Mouse (Mus musculus) heart, adult 18-20 months (tissue): ENCODE data around the gene Hist2h2ac. TPM values are rescaled to one million over a fixed set of nuclear protein-coding genes. Genes with fewer than 3 reads are reported as not detected.
"Not testable (repeated sequence)": the region's sequence is repeated elsewhere in the genome, so short reads cannot be mapped to it uniquely, and the experiment has no call there.

Experiments
- DNase-seq, 2 experiments: peaks; one replicate each; pipeline ENCODE4 v3.0.0; 2021 to 2022; ENCODE audit warnings: mixed read lengths in 1 of 2
- microRNA-seq, 2 experiments: library from miRNA; unstranded; fragments of <30 nt; microRNA quantifications; one replicate each; pipeline ENCODE4 v1.2.0; 2022
- total RNA-seq, 2 experiments: library from RNA; stranded (reverse); gene quantifications; 2 replicates each; pipeline ENCODE4 v1.2.3; 2021

The Hist2h2ac gene
- total RNA-seq, 2 experiments from 2014 or later, result 18.4 to 22.1 TPM

DNA sequence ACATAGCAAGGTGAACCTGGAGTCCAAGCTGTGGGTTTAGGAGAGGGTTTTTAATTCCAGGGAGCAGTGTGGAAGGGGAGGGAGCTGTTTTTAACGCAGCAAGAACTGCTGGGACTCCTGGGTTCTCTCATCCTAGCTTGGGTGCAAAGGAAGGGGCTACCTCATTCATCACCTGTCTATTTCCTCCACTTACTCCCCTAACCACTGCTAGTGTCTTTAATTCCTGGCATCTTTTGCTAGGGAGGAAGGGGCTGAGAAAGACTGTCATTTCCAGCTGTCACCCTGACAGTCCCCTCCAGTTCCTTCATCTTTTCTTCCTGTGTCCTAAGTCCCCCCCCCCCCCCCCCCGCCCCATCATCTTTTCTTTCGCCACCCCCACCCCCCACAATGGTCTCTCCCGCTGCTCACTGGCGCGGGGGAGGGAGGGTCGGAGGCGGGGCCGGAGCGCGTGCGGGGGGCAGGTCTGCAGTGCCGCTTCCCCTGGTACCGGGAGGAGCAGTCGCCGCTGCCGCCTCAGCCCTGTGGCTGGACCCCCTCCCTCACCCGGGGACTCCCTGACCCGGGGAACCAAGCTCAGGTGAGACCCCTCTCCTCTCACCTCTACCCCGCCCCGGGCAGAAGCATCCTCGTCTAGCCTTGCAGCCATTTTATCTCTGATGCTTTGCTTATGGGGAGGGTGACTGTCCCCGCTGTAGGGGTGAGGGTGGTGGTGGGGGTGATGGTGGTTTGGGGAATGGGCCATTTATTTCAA, 39.8 kb downstream of the Hist2h2ac start, which contains the start of gene Sv2a:
Sv2a (plus strand) TSS at position 425 of the 751 bp plus-strand sequence.
- peak in 1 of 2 experiments; percentile 28 for DNase-seq

DNA sequence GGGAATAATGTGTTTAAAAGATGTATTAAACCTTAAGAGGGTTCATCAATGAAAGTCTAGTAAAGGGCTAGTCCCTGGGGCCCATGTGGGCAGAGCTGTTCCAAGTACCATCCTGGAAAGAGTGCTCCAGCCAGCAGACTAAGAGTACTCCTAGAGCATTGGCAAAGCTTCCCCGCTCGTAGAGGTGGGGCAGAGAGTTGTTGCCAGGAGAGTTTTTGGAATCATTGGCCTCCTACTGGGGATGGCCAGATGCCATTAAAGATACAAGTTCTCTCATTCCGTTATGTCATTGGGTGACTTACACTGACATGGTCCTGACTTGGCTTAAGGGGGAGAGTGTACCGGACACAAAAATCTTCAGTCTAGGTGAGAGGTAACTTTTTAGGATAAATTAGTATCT, 41.1 kb downstream of the Hist2h2ac start:
- DNase-seq, result peak; percentile 73 to 82

DNA sequence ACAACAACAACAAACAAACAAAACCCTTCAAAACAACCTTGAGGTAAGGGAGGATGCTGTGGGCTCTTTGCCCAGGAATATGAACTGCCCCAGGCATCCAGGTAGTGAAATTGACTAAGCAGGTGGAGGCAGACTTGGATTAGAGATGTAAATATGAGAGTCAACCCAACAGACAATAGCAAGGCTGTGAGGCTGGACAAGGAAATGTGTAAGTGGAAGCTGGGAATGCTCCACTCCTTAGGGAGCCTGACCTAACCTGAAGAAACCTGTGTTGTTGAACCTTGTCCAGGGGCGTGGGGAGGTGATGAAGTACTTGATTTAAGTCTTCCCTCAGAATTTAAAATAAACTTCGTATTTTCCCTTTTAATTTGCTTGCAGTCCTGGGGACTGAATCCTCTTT, 41.8 kb downstream of the Hist2h2ac start:
- no peak for DNase-seq

DNA sequence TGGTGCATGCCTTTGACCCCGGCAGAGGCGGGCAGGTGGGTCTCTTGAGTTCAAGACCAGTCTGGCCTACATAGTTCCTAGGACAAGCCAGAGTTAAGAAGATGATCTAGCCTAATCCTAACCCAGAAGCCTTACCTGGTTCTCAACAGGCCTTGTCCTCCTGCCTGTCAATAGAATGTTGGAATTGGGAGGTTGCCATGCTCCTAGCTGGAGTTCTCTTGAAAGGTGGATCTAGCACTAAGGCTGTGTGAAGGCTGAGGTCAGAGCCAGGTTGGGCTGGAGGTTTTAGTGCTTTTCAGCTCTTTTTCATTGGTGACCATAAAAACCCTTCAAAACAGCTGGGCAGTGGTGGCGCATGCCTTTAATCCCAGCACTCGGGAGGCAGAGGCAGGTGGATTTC, 42.3 kb downstream of the Hist2h2ac start:
- DNase-seq, result no peak

DNA sequence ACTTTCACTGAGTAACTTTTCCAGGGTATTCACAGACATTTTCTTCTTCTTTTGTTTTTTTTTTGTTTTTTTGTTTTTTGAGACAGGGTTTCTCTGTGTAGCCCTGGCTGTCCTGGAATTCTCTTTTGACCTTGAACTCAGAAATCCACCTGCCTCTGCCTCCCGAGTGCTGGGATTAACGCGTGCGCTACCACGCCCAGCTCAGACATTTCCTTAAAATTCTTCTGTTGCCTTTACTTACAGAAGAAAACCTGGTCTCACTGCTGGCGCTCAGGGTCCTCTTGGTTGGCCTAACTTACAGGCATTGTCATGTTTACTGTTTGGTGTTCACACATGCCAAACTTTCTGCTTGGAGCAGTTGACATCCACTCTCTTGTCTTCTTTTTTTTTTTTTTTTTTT, 45.4 kb downstream of the Hist2h2ac start:
- DNase-seq, result no peak

DNA sequence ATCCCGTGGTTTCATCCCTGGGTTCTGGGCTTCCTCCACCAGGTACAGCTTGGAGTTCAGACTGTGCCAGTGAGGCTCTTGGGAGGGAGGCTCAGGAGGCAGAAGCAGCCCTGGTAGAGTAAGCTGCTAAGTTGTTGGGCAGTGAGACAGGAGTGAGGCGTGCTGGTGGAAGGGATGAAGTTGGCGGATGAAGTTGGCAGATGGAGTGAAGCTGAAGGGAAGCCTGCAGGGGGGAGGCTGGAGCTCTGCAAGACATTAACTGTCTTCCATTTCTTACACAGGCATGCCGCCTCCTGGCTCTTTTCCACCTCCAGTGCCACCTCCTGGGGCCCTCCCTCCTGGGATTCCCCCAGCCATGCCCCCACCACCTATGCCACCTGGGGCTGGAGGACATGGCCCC, 46.6 kb downstream of the Hist2h2ac start:
- DNase-seq, result not testable (repeated sequence)

DNA sequence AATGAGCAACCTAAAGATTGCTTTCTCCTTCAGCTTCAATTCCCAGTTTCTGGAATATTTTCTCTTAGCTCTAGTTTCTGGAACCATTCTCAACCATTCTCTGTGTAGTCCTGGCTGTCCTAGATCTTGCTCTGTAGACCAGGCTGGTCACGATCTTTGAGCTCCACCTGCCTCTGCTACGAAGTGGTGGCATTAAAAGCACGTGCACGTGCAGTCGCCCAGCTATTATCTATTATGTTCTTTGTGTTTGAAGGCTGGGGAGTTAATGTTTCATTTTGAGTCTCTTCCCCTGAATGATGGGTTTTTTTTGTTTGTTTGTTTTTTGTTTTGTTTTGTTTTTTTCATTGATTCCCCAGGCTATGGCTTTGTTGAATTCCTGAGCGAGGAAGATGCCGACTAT, 47.5 kb downstream of the Hist2h2ac start:
- no peak for DNase-seq

DNA sequence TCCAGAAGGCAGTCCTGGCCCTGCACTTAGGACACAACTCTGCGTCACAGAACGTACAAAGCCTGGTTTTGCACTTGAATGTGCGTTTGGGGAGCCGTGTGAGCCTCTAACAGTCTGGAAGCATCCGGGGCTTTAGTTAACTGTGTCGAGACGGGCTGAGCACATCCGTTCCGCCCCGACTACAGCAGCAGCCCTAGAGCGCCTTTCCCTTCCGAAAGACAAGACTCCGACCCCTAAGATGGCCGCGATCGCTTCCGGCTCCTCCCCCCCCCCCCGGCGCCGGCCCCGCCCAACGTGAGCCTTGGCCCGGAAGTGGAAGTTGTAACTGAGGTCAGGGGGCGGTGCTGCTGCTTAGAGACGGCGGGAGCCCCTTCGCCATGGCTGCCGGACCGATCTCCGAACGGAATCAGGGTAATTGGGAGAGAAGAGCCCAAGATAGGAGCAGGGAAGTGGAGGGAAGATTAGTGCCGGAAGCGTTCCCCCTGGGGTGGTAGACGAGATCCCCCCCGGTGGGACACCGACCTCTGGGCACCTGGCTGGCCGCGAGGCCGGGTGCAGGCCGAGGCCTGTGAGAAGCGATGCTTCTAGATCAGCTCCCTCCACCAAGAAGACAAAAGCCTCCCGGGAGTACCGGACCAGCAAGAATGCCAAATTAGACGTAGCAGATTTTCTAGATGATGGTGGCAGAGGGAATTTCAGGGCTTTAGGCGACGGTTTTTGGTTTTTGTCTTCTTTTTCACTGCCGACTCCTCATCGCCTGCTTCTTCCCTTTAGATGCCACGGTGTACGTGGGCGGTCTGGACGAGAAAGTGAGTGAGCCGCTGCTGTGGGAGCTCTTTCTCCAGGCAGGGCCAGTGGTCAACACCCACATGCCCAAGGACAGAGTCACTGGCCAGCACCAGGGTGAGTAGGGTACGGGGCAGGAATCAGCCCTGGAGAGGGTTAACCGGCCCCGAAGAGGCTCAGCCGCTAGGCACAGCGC, 48.2 kb downstream of the Hist2h2ac start, which contains the start of gene Sf3b4:
Sf3b4 (plus strand) TSS at position 136 of the 982 bp plus-strand sequence.
- peak; percentile 91 to 92 for DNase-seq

DNA sequence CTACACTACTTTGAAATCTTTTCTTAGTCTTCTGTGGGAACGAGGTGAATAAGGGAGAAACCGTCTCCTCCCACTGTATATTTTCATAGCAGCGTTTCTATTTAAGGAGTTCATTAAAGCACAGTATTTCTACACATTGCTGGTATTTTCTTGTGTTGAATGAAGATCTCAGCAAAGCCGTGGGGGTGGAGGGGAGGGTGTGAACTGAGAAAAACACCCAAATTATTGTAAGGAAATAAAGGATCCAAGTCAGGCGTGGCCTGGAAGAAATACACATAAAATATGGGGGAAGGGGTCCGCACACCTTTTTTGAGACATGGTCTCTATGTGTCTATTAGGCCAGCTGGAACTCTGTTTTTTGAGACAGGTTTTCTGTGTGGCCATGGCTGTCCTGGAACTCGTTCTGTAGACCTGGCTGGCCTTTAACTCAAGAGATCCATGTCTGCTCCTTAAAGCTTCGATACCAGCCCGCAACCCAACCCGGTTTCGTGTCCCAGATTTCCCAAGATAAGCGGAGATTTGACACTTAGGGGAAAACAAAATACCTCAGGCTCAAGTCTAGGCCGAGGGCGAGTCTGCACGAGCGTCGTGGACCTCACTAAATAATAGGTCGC, 49.0 kb downstream of the Hist2h2ac start:
- no peak for DNase-seq

DNA sequence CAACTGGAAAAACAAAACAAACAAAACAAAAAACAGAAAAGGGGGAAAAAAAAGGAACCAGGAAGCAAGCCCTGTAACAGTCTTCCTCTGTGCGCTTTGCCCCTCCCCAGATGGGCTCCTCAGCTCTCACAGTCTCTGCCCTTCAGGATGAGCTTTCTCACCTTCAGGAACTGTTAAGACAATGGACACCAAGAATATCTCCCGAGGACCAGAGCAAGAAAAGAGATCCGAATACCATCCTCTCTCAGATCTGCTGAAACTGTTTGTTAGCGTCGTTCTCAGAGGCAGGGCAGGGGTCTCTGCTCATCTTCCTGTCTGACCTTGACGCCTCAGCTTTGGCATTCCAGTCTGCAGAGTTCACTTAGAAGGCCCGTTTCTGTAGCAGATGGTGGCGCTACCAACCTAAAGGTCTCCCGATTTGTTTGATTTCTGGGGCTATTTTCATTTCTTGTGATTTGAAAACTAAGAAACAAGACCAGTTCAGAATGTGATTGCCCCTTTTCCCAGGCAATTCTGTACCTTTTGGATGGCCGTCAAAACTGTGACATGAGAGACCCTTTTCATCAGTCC, 49.6 kb downstream of the Hist2h2ac start:
- DNase-seq, result no peak

Small RNA genes lying within 50 kb of the gene (microRNA-seq; reads per million reads assigned to microRNA genes)
- gene Gm44492, result 0 reads per million in 2 experiments
- 0 reads per million in 2 experiments for gene Gm47311
- 0 reads per million in 2 experiments for gene Gm47313

Other genes starting within 250 kb of the Hist2h2ac start
- gene Plekho1, start 224.9 kb downstream of the Hist2h2ac start, total RNA-seq, result 10 to 100 TPM; 64.7 to 68.2 TPM
- 10 to 100 TPM; 22.5 to 27.1 TPM for gene Vps45, start 162.4 kb downstream of the Hist2h2ac start, total RNA-seq
- 10 to 100 TPM; 50.3 to 57.4 TPM for gene Otud7b, start 116.4 kb downstream of the Hist2h2ac start, total RNA-seq
- gene Mtmr11, start 58.9 kb downstream of the Hist2h2ac start, total RNA-seq, result 1 to 10 TPM; 1.7 to 3.4 TPM
- gene Sf3b4, start 48.5 kb downstream of the Hist2h2ac start, total RNA-seq, result 10 to 100 TPM; 15.4 to 18.7 TPM
- 1 to 10 TPM; 1.8 to 2.1 TPM for gene Sv2a, start 39.7 kb downstream of the Hist2h2ac start, total RNA-seq
- 10 to 100 TPM; 28.1 to 34.4 TPM for gene Bola1, start 1.2 kb downstream of the Hist2h2ac start, total RNA-seq
- 1 to 10 TPM; 1.8 to 1.9 TPM for gene Hist2h2ab, start 1.0 kb downstream of the Hist2h2ac start, total RNA-seq
- 1 to 10 TPM; 7.9 to 8.4 TPM for gene Hist2h2be, start 239 bp upstream of the Hist2h2ac start, total RNA-seq
- gene Hist2h3c2, start 18.2 kb upstream of the Hist2h2ac start, total RNA-seq, result 1 to 10 TPM; 4.0 to 9.0 TPM
- 100 to 1,000 TPM; 189 to 197 TPM for gene Hist2h2aa2, start 19.4 kb upstream of the Hist2h2ac start, total RNA-seq
- gene Hist2h2aa1, start 24.6 kb upstream of the Hist2h2ac start, total RNA-seq, result 10 to 100 TPM in 1 of 2 experiments, 1 to 10 TPM in 1; 9.3 to 14.7 TPM
- gene Hist2h3c1, start 25.8 kb upstream of the Hist2h2ac start, total RNA-seq, result not detected
- gene Hist2h4, start 42.4 kb upstream of the Hist2h2ac start, total RNA-seq, result 10 to 100 TPM; 12.0 to 13.7 TPM
- gene Hist2h3b, start 47.8 kb upstream of the Hist2h2ac start, total RNA-seq, result 10 to 100 TPM; 16.8 to 21.7 TPM
- 10 to 100 TPM; 30.7 to 37.2 TPM for gene Hist2h2bb, start 48.9 kb upstream of the Hist2h2ac start, total RNA-seq
- gene Fcgr1, start 73.1 kb upstream of the Hist2h2ac start, total RNA-seq, result 1 to 10 TPM in 1 of 2 experiments, under 1 TPM in 1; 0.39 to 1.1 TPM
- not detected for gene BC107364, start 231.4 kb upstream of the Hist2h2ac start, total RNA-seq